Mouse (Mus musculus) small intestine, adult 2 months (tissue): Measurements from ENCODE around the gene Il2rb.

Source experiments
- CTCF ChIP-seq: fragments of 200-500 bp; IDR thresholded peaks from 2 replicates; pipeline ENCODE4 v1.5.1; 2012; ENCODE audit warnings: low read depth, mild to moderate bottlenecking, control low read depth, inconsistent platforms, low read length, moderate library complexity, mixed read lengths; ENCODE audit not compliant: insufficient replicate concordance, insufficient read length; ENCODE audit errors: extremely low read depth
- POLR2A ChIP-seq: fragments of 200-500 bp; IDR thresholded peaks from 2 replicates; pipeline ENCODE4 v1.6.1; 2012; ENCODE audit warnings: low read depth, mild to moderate bottlenecking, control low read depth, inconsistent platforms, low read length, moderate library complexity

DNA sequence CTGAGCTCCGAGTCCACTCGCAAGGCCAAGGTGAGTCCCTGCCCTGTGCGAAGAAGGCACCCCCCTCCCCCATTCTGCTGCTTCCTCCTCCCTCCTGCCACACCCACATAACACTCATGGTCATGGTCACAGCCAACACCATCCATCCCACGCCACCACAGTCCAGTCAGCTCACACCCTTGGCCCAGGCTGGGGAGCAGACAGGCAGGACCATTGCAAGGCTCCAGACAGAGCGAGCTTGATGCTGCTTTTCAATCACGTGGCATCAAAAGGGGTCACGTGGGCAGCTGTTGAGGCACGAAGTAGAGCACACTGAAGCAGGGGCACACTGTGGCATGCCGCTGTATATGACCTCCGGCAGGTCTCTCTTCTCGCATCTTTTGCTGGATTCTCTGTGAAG is 59.4 kb downstream of the Il2rb start:
- TF ChIP-seq CTCF (no peak), POLR2A (no peak)
